Mouse (Mus musculus): Measurements from ENCODE around the gene Stat6.

The Stat6 gene

GRCm38 (mm10) chr10:127615591-127615990 lies 27.2 kb upstream of the Stat6 start:
- no peak for DNase-seq

- no peak for DNase-seq
Measured at GRCm38 (mm10) chr10:127616261-127616679, 26.5 kb upstream of the Stat6 start.

- DNase-seq, result no peak
Measured at GRCm38 (mm10) chr10:127617294-127617693, 25.5 kb upstream of the Stat6 start.

GRCm38 (mm10) chr10:127618173-127618572 lies 24.6 kb upstream of the Stat6 start:
- DNase-seq, result no peak

GRCm38 (mm10) chr10:127619119-127619721 lies 23.6 kb upstream of the Stat6 start:
- no peak for DNase-seq

GRCm38 (mm10) chr10:127619941-127620405 lies 22.8 kb upstream of the Stat6 start:
- no peak for DNase-seq

GRCm38 (mm10) chr10:127620406-127621190 lies 22.2 kb upstream of the Stat6 start, which contains the start of gene Lrp1:
TSS of gene Lrp1 (minus strand) at chr10:127621148.
- DNase-seq, result no peak

- peak; percentile 56 to 66 for DNase-seq
Measured at GRCm38 (mm10) chr10:127621191-127622056, 21.4 kb upstream of the Stat6 start.

- no peak for DNase-seq
Measured at GRCm38 (mm10) chr10:127622057-127622392, 20.8 kb upstream of the Stat6 start.

- DNase-seq, result no peak
Measured at GRCm38 (mm10) chr10:127622661-127623060, 20.1 kb upstream of the Stat6 start.

GRCm38 (mm10) chr10:127623439-127624216 lies 19.2 kb upstream of the Stat6 start:
- no peak for DNase-seq

- DNase-seq, result no peak
Measured at GRCm38 (mm10) chr10:127626433-127626832, 16.4 kb upstream of the Stat6 start.

- DNase-seq, result no peak
Measured at GRCm38 (mm10) chr10:127631261-127632214, 11.2 kb upstream of the Stat6 start.

GRCm38 (mm10) chr10:127632668-127633271 lies 10.0 kb upstream of the Stat6 start:
- DNase-seq, result no peak

- no peak for DNase-seq
Measured at GRCm38 (mm10) chr10:127640421-127640820, 2.4 kb upstream of the Stat6 start.

- DNase-seq, result peak; percentile 65 to 75
Measured at GRCm38 (mm10) chr10:127641861-127642771, 670 bp upstream of the Stat6 start.

- DNase-seq, result peak; percentile 71 to 78
Measured at GRCm38 (mm10) chr10:127643553-127644238, 910 bp downstream of the Stat6 start.

GRCm38 (mm10) chr10:127645791-127646190 lies 3.0 kb downstream of the Stat6 start:
- no peak for DNase-seq
